Mouse (Mus musculus): Measurements from ENCODE around the gene Gstm5. TPM values are rescaled to one million over a fixed set of nuclear protein-coding genes. Genes with fewer than 3 reads are reported as not detected.
A peak's percentile ranks its signal among the peaks of the same experiment; 100 is the strongest.
"Not testable (repeated sequence)": the region's sequence is repeated elsewhere in the genome, so short reads cannot be mapped to it uniquely, and the experiment has no call there.

Gene Gstm5
- polyA plus RNA-seq, 1 experiment, result 3,160 TPM

DNA sequence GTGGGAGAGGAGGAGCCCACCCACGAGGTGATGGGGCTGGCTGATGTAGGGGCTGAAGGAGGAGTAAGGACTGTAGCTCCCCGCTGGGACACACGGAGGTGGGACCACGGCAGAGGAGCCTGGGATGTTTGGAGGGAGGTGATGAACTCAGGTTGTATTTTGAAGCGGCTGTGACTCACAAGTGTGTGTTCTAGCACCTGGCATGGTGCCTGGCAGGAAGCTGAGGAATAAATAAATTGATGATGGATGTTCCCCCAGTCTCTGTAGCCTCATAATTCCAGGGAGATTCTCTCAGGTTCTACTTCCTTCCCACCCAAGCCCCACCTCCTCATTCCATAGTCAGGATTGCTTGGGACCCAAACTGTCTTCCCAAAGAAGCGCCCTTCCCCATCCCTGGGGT lies 20.4 kb upstream of the Gstm5 start:
- Histone ChIP-seq H3K4me3 (ENCODE audit: control insufficient read depth, low read depth, low read length) (peak overlapping the region; percentile 87), H3K36me3 (ENCODE audit: control insufficient read depth, insufficient read depth, low read length) (no peaks in the 10 kb centered on the region), H3K27me3 (ENCODE audit: control insufficient read depth, insufficient read depth, low read length) (no peaks in the 10 kb centered on the region), H3K4me1 (ENCODE audit: control insufficient read depth, insufficient read depth, low read length) (peaks cover 9% of the 10 kb centered on the region), H3K27ac (ENCODE audit: control insufficient read depth, insufficient read depth, low read depth, low read length) (peak overlapping the region; percentile 73)
- TF ChIP-seq POLR2A (IDR thresholded peaks at IDR 0.05; ENCODE audit: control insufficient read depth, low read depth, low read length) (no peak), CTCF (IDR thresholded peaks at IDR 0.05; ENCODE audit: control insufficient read depth, insufficient read depth, insufficient replicate concordance, low read depth, low read length) (no peak)

DNA sequence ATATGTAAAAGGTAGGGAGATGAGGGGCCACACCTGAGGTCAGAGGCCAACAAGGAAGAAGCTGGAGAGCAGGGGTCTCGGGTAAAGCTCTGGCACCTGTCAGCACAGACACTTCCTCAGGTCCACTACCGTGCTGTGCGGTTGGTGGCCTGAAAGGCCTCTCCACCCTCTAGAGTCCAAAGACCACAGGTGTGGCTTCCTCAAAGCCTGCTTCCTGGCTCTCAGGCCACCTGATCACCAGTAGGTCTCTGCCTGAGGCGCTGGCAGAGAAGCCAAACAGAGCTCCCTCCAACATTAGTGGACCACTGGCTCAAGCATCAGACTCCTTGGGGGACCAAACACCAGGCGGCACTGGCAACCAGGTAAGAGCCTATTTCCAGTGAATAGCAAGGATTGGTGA lies 18.6 kb upstream of the Gstm5 start, which contains the start of gene Eps8l3:
Gene Eps8l3 (plus strand): TSS at position 225 of the 400 bp plus-strand sequence.
- Histone ChIP-seq H3K27me3 (ENCODE audit: control insufficient read depth, insufficient read depth, low read length) (no peaks in the 10 kb centered on the region), H3K36me3 (ENCODE audit: control insufficient read depth, insufficient read depth, low read length) (no peaks in the 10 kb centered on the region), H3K4me3 (ENCODE audit: control insufficient read depth, low read depth, low read length) (0 out of 2 replicates have a peak within 1 kb of the TSS, but pooled peaks have one; percentile 87), H3K27ac (ENCODE audit: control insufficient read depth, insufficient read depth, low read depth, low read length) (no peak within 1 kb of the TSS), H3K4me1 (ENCODE audit: control insufficient read depth, insufficient read depth, low read length) (peaks cover 9% of the 10 kb centered on the region)
- TF ChIP-seq POLR2A (IDR thresholded peaks at IDR 0.05; ENCODE audit: control insufficient read depth, low read depth, low read length) (no peak), CTCF (IDR thresholded peaks at IDR 0.05; ENCODE audit: control insufficient read depth, insufficient read depth, insufficient replicate concordance, low read depth, low read length) (no peak)

DNA sequence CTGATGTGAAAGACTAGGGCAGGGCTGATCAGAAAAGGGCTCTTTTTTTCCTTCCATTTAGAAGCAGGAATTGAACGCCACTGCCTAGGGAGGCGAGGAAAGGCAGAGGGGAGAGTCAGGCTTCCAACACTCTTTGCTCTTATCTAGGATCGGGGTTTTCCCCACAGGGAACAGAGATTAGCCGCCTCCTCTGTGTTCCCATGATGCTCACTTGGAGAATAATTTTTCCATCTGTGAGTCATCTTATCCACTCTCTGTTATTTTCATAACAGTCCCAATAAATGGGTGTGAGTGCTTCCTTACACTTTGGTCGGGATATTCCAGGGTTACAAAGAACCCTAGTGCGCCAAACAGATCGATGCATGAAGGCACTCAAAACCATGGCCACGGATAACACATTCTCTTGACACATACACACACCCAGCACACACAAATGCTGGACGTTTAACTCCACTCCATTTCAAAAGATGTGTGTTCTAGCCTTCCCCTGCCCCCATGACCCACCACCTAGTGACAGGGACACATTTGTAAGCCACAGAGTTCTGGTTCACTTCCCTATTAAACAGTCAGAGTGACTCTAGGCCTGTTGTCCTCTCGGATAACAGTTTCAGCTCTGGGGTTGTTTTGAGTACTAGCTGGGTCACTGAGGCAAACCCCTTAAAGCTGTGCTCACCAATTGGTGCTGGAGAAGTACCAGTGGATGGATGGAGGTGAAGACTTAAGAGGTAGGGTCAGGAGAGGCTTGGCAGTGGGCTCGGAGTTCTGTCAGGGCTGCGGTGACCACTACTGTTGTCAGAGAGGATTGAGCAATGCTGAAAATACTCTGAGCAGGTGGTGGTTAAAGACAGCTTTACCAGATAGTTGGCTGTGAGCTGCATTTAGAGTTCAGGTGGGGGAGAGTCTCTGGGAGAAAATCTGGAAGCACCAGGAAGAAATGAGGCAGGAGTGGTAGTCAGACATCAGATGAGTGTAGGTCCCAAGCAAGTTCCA lies 17.6 kb upstream of the Gstm5 start:
- Histone ChIP-seq H3K4me1 (ENCODE audit: control insufficient read depth, insufficient read depth, low read length) (peaks cover 7% of the 10 kb centered on the region; the same call in 1 of the 2 replicates), H3K27me3 (ENCODE audit: control insufficient read depth, insufficient read depth, low read length) (no peaks in the 10 kb centered on the region)

DNA sequence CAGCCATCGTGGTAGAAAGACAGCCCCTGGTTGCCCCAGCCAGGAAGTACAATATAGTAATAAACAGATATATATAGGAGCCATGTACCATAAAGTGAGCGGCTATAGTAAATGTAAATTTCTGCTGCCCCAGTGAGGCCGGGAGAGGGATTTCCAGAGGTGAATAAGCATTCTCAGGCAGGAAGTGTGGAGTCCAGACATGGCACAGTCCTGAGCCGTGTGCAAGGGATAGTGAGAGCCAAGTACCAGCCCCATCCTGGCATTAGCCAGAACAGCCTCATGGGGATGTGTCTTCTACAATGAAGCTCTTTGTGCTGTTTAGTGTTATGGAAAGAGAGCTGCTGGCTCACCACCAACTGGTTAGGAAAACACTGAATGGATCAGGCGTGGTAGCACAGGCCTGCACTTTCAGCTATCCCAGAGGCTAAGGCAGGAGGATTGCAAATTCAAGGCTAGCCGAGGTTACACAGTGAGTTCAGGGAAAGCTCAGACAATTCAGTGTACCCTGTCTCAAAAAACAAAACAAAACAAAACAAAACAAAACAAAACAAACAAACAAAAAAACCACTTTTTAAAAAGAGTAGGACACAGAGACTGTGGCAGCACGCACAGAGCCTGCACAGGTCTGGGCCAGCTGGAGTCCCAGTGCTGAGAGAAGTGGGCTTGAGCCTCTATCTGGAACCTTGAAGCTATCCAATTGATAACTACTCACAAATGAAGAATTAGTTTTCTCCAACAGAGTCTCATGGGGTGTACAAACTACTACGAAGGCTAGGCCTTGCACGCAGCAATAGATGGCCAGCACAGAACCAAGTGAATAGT lies 7.7 kb upstream of the Gstm5 start:
- no peak overlapping the region for H3K27ac ChIP-seq (ENCODE audit: control insufficient read depth, insufficient read depth, low read depth, low read length)
- H3K4me3 ChIP-seq (ENCODE audit: control insufficient read depth, low read depth, low read length), result no peak overlapping the region
- H3K36me3 ChIP-seq (ENCODE audit: control insufficient read depth, insufficient read depth, low read length), result no peaks in the 10 kb centered on the region; the same call in 1 of the 2 replicates
- no peaks in the 10 kb centered on the region for H3K27me3 ChIP-seq (ENCODE audit: control insufficient read depth, insufficient read depth, low read length)
- H3K4me1 ChIP-seq (ENCODE audit: control insufficient read depth, insufficient read depth, low read length), result no peaks in the 10 kb centered on the region
- TF ChIP-seq POLR2A (IDR thresholded peaks at IDR 0.05; ENCODE audit: control insufficient read depth, low read depth, low read length), result no peak
- TF ChIP-seq CTCF (IDR thresholded peaks at IDR 0.05; ENCODE audit: control insufficient read depth, insufficient read depth, insufficient replicate concordance, low read depth, low read length), result no peak

More for the DNA sequence above, 17.6 kb upstream of the Gstm5 start:
- H3K4me3 ChIP-seq (ENCODE audit: control insufficient read depth, low read depth, low read length), result no peak overlapping the region
- H3K27ac ChIP-seq (ENCODE audit: control insufficient read depth, insufficient read depth, low read depth, low read length), result no peak overlapping the region
- TF ChIP-seq CTCF (IDR thresholded peaks at IDR 0.05; ENCODE audit: control insufficient read depth, insufficient read depth, insufficient replicate concordance, low read depth, low read length) (no peak), POLR2A (IDR thresholded peaks at IDR 0.05; ENCODE audit: control insufficient read depth, low read depth, low read length) (no peak)
- no peaks in the 10 kb centered on the region for H3K36me3 ChIP-seq (ENCODE audit: control insufficient read depth, insufficient read depth, low read length)

DNA sequence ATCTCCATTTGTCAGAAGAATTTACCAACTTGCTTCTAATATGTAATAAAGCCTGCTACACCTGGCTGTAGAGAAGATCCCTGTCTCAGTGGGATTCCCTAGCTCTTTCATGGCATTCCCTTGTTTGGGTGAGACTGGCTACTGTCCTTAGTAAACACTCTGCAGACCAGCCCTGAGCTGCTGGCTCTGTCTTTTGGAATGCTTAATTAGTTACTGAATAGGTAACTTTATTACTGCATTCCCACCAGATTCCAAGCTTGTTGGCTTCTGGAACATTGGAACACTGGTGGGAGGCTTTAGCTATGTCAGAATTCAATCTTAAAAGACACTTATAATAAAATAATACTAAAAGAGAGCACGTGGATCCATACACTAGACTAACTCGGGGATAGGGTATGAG lies 6.4 kb upstream of the Gstm5 start:
- H3K36me3 ChIP-seq (ENCODE audit: control insufficient read depth, insufficient read depth, low read length), result not testable (repeated sequence)

DNA sequence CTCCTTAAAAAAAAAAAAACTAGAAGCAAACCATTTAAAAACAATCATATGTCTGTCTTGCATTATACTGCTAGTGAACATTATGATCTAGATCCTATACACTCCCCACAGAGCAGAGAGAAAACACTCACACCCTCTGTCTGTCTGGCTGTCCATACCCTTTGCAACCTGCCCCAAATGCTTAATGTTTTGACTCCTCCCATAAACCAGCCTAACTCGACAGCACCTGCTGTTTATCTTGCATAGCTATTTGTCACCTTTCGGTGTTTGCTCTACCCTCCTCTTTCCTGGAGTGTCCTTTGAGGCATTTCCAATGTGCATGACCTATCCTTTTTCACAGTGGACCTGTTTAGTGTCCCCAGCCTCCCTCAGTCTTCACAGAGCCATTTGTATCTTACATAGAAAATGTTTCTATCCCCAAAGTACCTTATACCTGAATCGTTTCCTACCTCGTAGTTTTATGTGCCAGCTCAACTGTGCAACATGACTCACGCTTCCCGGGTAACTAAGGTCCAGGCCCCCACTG lies 364 bp upstream of the Gstm5 start:
- TF ChIP-seq POLR2A (IDR thresholded peaks at IDR 0.05; ENCODE audit: control insufficient read depth, low read depth, low read length), result no peak
- no peak for TF ChIP-seq CTCF (IDR thresholded peaks at IDR 0.05; ENCODE audit: control insufficient read depth, insufficient read depth, insufficient replicate concordance, low read depth, low read length)
- no peaks in the 10 kb centered on the region for H3K27me3 ChIP-seq (ENCODE audit: control insufficient read depth, insufficient read depth, low read length)
- peaks cover 5% of the 10 kb centered on the region; the same call in 1 of the 2 replicates for H3K4me1 ChIP-seq (ENCODE audit: control insufficient read depth, insufficient read depth, low read length)
- peak overlapping the region; percentile 91 for H3K4me3 ChIP-seq (ENCODE audit: control insufficient read depth, low read depth, low read length)
- H3K36me3 ChIP-seq (ENCODE audit: control insufficient read depth, insufficient read depth, low read length), result peaks cover 3% of the 10 kb centered on the region; the same call in 1 of the 2 replicates
- H3K27ac ChIP-seq (ENCODE audit: control insufficient read depth, insufficient read depth, low read depth, low read length), result no peak overlapping the region

More for the DNA sequence above, 6.4 kb upstream of the Gstm5 start:
- not testable (repeated sequence) for H3K4me1 ChIP-seq (ENCODE audit: control insufficient read depth, insufficient read depth, low read length); H3K27me3 ChIP-seq (ENCODE audit: control insufficient read depth, insufficient read depth, low read length); H3K27ac ChIP-seq (ENCODE audit: control insufficient read depth, insufficient read depth, low read depth, low read length); H3K4me3 ChIP-seq (ENCODE audit: control insufficient read depth, low read depth, low read length)

DNA sequence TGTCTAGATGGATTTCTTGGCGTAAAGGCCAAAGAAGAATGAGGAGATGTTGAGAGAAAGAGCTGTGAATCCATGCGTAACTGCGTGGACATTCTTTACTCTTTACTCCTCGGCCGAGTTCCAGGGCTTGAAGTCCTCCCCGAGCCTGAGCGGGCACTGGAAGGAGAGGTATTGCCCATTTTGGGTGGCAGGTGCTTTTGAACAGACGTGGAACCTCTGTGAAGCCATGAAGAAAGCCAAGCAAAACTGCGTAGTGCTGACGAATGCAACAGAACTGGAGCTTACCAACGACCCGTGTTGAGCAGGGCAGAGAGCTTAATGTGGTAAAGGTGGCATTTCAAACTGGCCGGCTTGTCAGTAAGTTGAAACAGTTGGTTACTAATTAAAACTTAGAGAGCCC lies 3.1 kb downstream of the Gstm5 start:
- Histone ChIP-seq H3K36me3 (ENCODE audit: control insufficient read depth, insufficient read depth, low read length) (peaks cover 3% of the 10 kb centered on the region; the same call in 1 of the 2 replicates), H3K27me3 (ENCODE audit: control insufficient read depth, insufficient read depth, low read length) (no peaks in the 10 kb centered on the region), H3K4me3 (ENCODE audit: control insufficient read depth, low read depth, low read length) (no peak overlapping the region), H3K27ac (ENCODE audit: control insufficient read depth, insufficient read depth, low read depth, low read length) (no peak overlapping the region), H3K4me1 (ENCODE audit: control insufficient read depth, insufficient read depth, low read length) (peaks cover 5% of the 10 kb centered on the region; the same call in 1 of the 2 replicates)
- TF ChIP-seq CTCF (IDR thresholded peaks at IDR 0.05; ENCODE audit: control insufficient read depth, insufficient read depth, insufficient replicate concordance, low read depth, low read length) (no peak), POLR2A (IDR thresholded peaks at IDR 0.05; ENCODE audit: control insufficient read depth, low read depth, low read length) (no peak)

All from testis, adult 2 months (tissue).